Mouse (Mus musculus) CH12.LX (cell line): Measurements from ENCODE around the gene Mcts1.

ENCODE experiments used
- CTCF ChIP-seq, 2 experiments: IDR thresholded peaks in 1 of 2; conservative IDR thresholded peaks in 1 of 2; 2 replicates each; pipeline ENCODE4 v1.5.1; 2011 to 2012; ENCODE audit warnings: low read depth in 2 of 2, low read length in 2 of 2, improper control_type of control experiment in 1 of 2, inconsistent platforms in 1 of 2, mild to moderate bottlenecking in 1 of 2, moderate library complexity in 1 of 2
- GABPA ChIP-seq: IDR thresholded peaks from 2 replicates; pipeline ENCODE4 v1.6.1; 2012; ENCODE audit warnings: low read depth, low read length, improper control_type of control experiment, inconsistent platforms; ENCODE audit not compliant: insufficient replicate concordance
- MAFK ChIP-seq: IDR thresholded peaks from 2 replicates; pipeline ENCODE4 v1.6.1; 2011; ENCODE audit warnings: low read length, improper control_type of control experiment; ENCODE audit not compliant: insufficient replicate concordance
- MAX ChIP-seq: IDR thresholded peaks from 2 replicates; pipeline ENCODE4 v1.6.1; 2011; ENCODE audit warnings: low read length, improper control_type of control experiment
- MAZ ChIP-seq: IDR thresholded peaks from 2 replicates; pipeline ENCODE4 v1.6.1; 2012; ENCODE audit warnings: low read depth, mild to moderate bottlenecking, inconsistent platforms, low read length, improper control_type of control experiment, moderate library complexity
- POLR2A ChIP-seq: IDR thresholded peaks from 2 replicates; pipeline ENCODE4 v1.6.1; 2011; ENCODE audit warnings: low read depth, mild to moderate bottlenecking, improper control_type of control experiment, low read length
- POLR2AphosphoS2 ChIP-seq: IDR thresholded peaks from 2 replicates; pipeline ENCODE4 v1.6.1; 2011; ENCODE audit warnings: low read depth, low read length, improper control_type of control experiment
- RAD21 ChIP-seq: IDR thresholded peaks from 2 replicates; pipeline ENCODE4 v1.6.1; 2011; ENCODE audit warnings: low read depth, mild to moderate bottlenecking, low read length, improper control_type of control experiment, moderate library complexity
- SIN3A ChIP-seq: IDR thresholded peaks from 2 replicates; pipeline ENCODE4 v1.6.1; 2012; ENCODE audit warnings: low read length, improper control_type of control experiment, inconsistent platforms
- SMC3 ChIP-seq: IDR thresholded peaks from 2 replicates; pipeline ENCODE4 v1.6.1; 2011; ENCODE audit warnings: low read depth, low read length, improper control_type of control experiment
- TCF12 ChIP-seq: IDR thresholded peaks from 2 replicates; pipeline ENCODE4 v1.6.1; 2014; ENCODE audit warnings: low read depth, mild to moderate bottlenecking, inconsistent platforms, low read length, improper control_type of control experiment
- UBTF ChIP-seq: IDR thresholded peaks from 2 replicates; pipeline ENCODE4 v1.6.1; 2012; ENCODE audit warnings: low read depth, mild to moderate bottlenecking, inconsistent platforms, low read length, improper control_type of control experiment, moderate library complexity
- USF2 ChIP-seq: conservative IDR thresholded peaks from 2 replicates; pipeline ENCODE4 v1.6.1; 2011; ENCODE audit warnings: low read depth, low read length, improper control_type of control experiment
- ZNF384 ChIP-seq: IDR thresholded peaks from 2 replicates; pipeline ENCODE4 v1.6.1; 2012; ENCODE audit warnings: low read depth, low read length, improper control_type of control experiment, inconsistent platforms

GRCm38 (mm10) chrX:38591749-38592148 is 8.6 kb upstream of the Mcts1 start:
- TF ChIP-seq SIN3A = no peak
- TF ChIP-seq CTCF (conservative IDR thresholded peaks at IDR 0.05 in 1 of 2, IDR thresholded peaks at IDR 0.05 in 1 of 2; ENCODE audit: low read depth in 2 of 2, low read length in 2 of 2) = no peak
- no peak for TF ChIP-seq UBTF
- TF ChIP-seq SMC3 = no peak
- no peak for TF ChIP-seq POLR2AphosphoS2
- TF ChIP-seq MAZ = no peak
- TF ChIP-seq USF2 = no peak
- no peak for TF ChIP-seq MAFK
- no peak for TF ChIP-seq TCF12
- TF ChIP-seq RAD21 = no peak
- TF ChIP-seq MAX = no peak
- no peak for TF ChIP-seq ZNF384
- TF ChIP-seq GABPA = no peak
- TF ChIP-seq POLR2A = no peak
